Mouse (Mus musculus): ENCODE data around the gene Dock9.

Dock9 gene

DNA sequence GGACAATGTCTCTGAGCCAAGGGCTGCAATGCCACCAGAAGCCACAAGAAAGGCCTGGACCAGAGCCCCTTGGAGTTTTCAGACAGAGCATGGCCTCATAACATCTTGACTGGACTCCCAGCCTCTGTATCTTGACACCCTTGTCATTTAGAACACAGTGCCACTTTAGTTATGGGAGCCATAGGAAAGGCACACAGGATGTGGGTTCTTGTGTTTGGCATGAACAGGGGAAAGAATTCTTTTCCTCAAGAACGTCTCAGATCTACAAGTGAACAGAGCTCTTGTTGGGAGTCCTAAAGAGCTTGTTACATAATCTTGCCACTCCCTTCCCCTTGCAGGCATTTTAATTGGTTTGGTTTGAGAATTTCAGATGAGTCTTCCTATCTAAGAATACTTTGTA is 297.9 kb downstream of the Dock9 start:
- DNase-seq: no peak

DNA sequence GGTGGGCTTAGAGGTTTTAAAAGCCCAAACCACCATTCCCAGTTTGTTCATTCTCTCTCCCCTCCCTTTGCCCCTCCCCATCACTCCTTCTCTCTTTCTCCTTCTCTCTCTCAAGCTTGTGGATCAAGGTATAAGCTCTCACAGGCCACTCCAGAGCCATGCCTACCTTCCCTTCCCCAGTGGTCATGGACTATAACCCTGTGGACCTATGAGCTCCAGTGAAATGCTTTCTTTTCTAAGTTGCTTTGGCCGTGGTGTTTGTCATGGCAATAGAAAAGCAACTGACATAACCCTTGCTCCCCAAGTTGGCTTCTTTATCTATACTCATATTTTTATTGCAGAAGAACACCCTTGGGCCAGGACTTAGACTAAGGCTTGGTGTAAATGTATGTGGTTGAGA is 299.8 kb downstream of the Dock9 start:
- DNase-seq: no peak

DNA sequence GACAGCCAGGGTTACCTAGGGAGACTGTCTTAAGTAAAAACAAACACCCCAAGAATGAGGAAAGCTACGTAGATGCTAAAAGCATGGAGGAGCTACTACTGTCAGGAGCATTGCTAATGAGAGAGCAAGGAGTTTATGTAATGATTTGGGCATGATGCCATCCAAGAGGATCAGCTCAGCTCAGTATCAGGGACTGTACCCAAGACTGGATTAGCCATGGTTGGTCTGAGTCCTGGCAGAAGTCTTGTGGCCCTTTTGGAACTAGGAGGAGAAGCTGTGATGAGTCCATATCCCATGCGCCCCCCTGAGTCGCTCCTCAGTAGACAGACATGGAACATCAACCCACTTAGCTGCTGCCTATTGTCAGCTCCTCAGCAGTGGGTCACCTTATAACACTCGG is 301.9 kb downstream of the Dock9 start:
- DNase-seq: peak; percentile 10 to 18

DNA sequence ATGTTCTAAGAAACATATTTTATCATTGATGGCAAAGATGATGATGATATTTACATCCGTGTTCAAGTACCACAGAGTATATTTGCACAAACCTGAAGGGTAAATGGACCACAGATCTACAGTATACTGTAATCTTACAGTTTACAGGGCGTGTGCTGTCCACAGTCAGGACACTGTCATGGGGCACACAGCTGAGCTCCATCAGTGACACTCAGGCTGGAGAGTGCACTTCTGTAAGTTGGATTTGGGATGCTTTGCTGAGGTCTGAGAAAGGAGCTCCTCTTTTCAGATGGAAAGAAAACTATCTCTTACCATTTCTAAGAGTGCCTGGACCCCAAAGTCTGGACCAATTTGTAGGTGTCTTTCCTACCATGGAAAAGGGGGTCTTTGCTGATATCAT is 302.5 kb downstream of the Dock9 start:
- DNase-seq: no peak

DNA sequence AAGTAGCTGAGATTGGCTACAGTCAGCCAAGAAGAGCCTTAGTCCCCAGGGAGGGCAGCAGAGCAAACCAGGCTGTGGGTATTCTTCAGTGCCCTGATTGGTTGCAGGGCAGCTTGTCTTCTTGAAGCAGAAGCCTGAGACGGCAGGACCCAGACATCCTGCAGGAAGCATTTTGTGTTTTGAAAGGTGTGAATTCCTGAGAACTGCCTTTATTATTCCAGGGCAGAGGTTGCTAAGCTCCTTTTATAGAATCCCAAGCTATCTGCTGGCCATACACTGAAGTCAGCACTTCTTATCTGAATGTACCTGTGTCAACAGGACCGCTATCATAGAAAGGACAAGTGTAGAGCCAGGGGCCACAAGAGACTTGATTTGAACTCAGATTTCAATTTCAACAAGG is 303.4 kb downstream of the Dock9 start:
- DNase-seq: no peak

DNA sequence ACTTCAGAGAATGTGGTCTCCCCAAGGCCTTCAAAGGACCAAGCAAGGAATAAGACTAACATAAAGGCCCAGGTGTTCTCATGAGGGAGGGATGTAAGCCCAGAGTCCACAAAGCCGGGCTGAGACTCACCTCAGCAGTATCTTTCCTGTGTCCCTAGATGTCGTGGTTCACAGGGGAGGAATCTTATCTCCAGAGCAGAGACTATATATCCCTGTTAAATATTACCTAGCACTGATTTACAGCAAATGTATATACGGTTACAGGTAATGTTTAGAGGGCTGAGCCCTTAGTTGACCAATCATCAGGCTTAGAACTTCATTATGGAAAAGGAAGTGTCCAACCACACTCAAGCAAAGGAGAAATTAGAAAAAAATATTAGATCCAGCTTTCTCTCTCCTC is 303.9 kb downstream of the Dock9 start:
- DNase-seq: no peak

DNA sequence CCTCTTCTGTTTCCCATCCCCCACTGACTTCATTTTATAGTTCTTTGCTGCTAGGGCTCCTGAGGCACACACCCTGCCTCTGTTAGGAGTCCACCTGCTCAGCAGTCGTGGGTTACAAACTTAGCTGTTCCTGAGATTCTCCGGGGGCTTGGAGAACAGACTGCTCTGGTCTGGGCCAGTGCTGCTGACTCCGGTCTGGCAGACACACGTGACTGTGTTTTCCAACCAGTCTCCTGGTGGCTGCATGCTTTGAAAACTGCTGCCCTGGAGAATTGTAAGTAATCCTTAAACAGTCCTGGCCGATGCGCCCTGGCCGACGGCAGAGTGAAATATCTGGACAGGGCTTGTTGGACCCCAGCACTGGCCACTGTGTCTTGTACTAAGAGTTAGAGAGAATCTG is 305.3 kb downstream of the Dock9 start:
- no peak for DNase-seq
